Mouse (Mus musculus): Measurements from ENCODE around the gene Izumo1. TPM values are rescaled to one million over a fixed set of nuclear protein-coding genes. Genes with fewer than 3 reads are reported as not detected.

The Izumo1 gene
- polyA plus RNA-seq, 1 experiment from 2014 or later, result 0.11 TPM

Other genes with a start within 250 kb of the Izumo1 start
- 262 and 283 TPM in 2 replicates for gene Snrnp70, start 226.1 kb upstream of the Izumo1 start, polyA plus RNA-seq (2015; fragmentation: Nextera tagmentation; extraction: Ambion mirVana)
- gene Kcna7, start 216.2 kb upstream of the Izumo1 start, polyA plus RNA-seq (2015; fragmentation: Nextera tagmentation; extraction: Ambion mirVana), result 0.09 TPM in 1 of 2 replicates, not detected in the other
- gene Ntf5, start 208.1 kb upstream of the Izumo1 start, polyA plus RNA-seq (2015; fragmentation: Nextera tagmentation; extraction: Ambion mirVana), result 3.0 and 3.2 TPM in 2 replicates
- gene Lhb, start 201.0 kb upstream of the Izumo1 start, polyA plus RNA-seq (2015; fragmentation: Nextera tagmentation; extraction: Ambion mirVana), result 0.40 TPM in 1 of 2 replicates, not detected in the other
- gene Gys1, start 187.0 kb upstream of the Izumo1 start, polyA plus RNA-seq (2015; fragmentation: Nextera tagmentation; extraction: Ambion mirVana), result 41.7 and 45.9 TPM in 2 replicates
- 142 and 144 TPM in 2 replicates for gene Ruvbl2, start 183.7 kb upstream of the Izumo1 start, polyA plus RNA-seq (2015; fragmentation: Nextera tagmentation; extraction: Ambion mirVana)
- 5,430 and 5,479 TPM in 2 replicates for gene Ftl1, start 161.9 kb upstream of the Izumo1 start, polyA plus RNA-seq (2015; fragmentation: Nextera tagmentation; extraction: Ambion mirVana)
- gene Bax, start 154.9 kb upstream of the Izumo1 start, polyA plus RNA-seq (2015; fragmentation: Nextera tagmentation; extraction: Ambion mirVana), result 167 and 170 TPM in 2 replicates
- 1.0 and 1.2 TPM in 2 replicates for gene Tulp2, start 139.9 kb upstream of the Izumo1 start, polyA plus RNA-seq (2015; fragmentation: Nextera tagmentation; extraction: Ambion mirVana)
- not detected in 2 replicates for gene Gm45808, start 135.0 kb upstream of the Izumo1 start, polyA plus RNA-seq (2015; fragmentation: Nextera tagmentation; extraction: Ambion mirVana)
- gene Dhdh, start 133.0 kb upstream of the Izumo1 start, polyA plus RNA-seq (2015; fragmentation: Nextera tagmentation; extraction: Ambion mirVana), result 2.9 and 4.0 TPM in 2 replicates
- 215 TPM in 2 replicates for gene Nucb1, start 111.4 kb upstream of the Izumo1 start, polyA plus RNA-seq (2015; fragmentation: Nextera tagmentation; extraction: Ambion mirVana)
- 27.5 and 28.8 TPM in 2 replicates for gene Ppp1r15a, start 95.5 kb upstream of the Izumo1 start, polyA plus RNA-seq (2015; fragmentation: Nextera tagmentation; extraction: Ambion mirVana)
- gene Plekha4, start 95.5 kb upstream of the Izumo1 start, polyA plus RNA-seq (2015; fragmentation: Nextera tagmentation; extraction: Ambion mirVana), result 3.3 and 4.9 TPM in 2 replicates
- 0.43 and 0.98 TPM in 2 replicates for gene Hsd17b14, start 66.9 kb upstream of the Izumo1 start, polyA plus RNA-seq (2015; fragmentation: Nextera tagmentation; extraction: Ambion mirVana)
- gene Bcat2, start 51.7 kb upstream of the Izumo1 start, polyA plus RNA-seq (2015; fragmentation: Nextera tagmentation; extraction: Ambion mirVana), result 55.7 and 59.5 TPM in 2 replicates
- 0.41 and 0.56 TPM in 2 replicates for gene Fgf21, start 6.3 kb upstream of the Izumo1 start, polyA plus RNA-seq (2015; fragmentation: Nextera tagmentation; extraction: Ambion mirVana)
- gene Fut1, start 4.5 kb upstream of the Izumo1 start, polyA plus RNA-seq (2015; fragmentation: Nextera tagmentation; extraction: Ambion mirVana), result 0.29 and 0.47 TPM in 2 replicates
- 7.7 and 9.5 TPM in 2 replicates for gene Rasip1, start 5.7 kb downstream of the Izumo1 start, polyA plus RNA-seq (2015; fragmentation: Nextera tagmentation; extraction: Ambion mirVana)
- gene Mamstr, start 18.2 kb downstream of the Izumo1 start, polyA plus RNA-seq (2015; fragmentation: Nextera tagmentation; extraction: Ambion mirVana), result 11.4 TPM in 2 replicates
- gene Fut2, start 44.6 kb downstream of the Izumo1 start, polyA plus RNA-seq (2015; fragmentation: Nextera tagmentation; extraction: Ambion mirVana), result 0.47 and 0.74 TPM in 2 replicates
- gene Ntn5, start 62.2 kb downstream of the Izumo1 start, polyA plus RNA-seq (2015; fragmentation: Nextera tagmentation; extraction: Ambion mirVana), result 0.23 and 0.24 TPM in 2 replicates
- gene Sec1, start 72.6 kb downstream of the Izumo1 start, polyA plus RNA-seq (2015; fragmentation: Nextera tagmentation; extraction: Ambion mirVana), result 0.45 and 0.55 TPM in 2 replicates
- gene Car11, start 78.0 kb downstream of the Izumo1 start, polyA plus RNA-seq (2015; fragmentation: Nextera tagmentation; extraction: Ambion mirVana), result 12.2 and 12.5 TPM in 2 replicates
- gene Dbp, start 83.3 kb downstream of the Izumo1 start, polyA plus RNA-seq (2015; fragmentation: Nextera tagmentation; extraction: Ambion mirVana), result 4.5 and 6.2 TPM in 2 replicates
- 1,016 and 1,039 TPM in 2 replicates for gene Rpl18, start 93.6 kb downstream of the Izumo1 start, polyA plus RNA-seq (2015; fragmentation: Nextera tagmentation; extraction: Ambion mirVana)
- 33.4 and 36.0 TPM in 2 replicates for gene Sphk2, start 96.2 kb downstream of the Izumo1 start, polyA plus RNA-seq (2015; fragmentation: Nextera tagmentation; extraction: Ambion mirVana)
- 0.61 and 1.0 TPM in 2 replicates for gene Fam83e, start 99.4 kb downstream of the Izumo1 start, polyA plus RNA-seq (2015; fragmentation: Nextera tagmentation; extraction: Ambion mirVana)
- gene Spaca4, start 104.0 kb downstream of the Izumo1 start, polyA plus RNA-seq (2015; fragmentation: Nextera tagmentation; extraction: Ambion mirVana), result not detected in 2 replicates
- 4.3 and 4.9 TPM in 2 replicates for gene Lmtk3, start 161.9 kb downstream of the Izumo1 start, polyA plus RNA-seq (2015; fragmentation: Nextera tagmentation; extraction: Ambion mirVana)
- 3.1 and 3.7 TPM in 2 replicates for gene Sult2b1, start 162.9 kb downstream of the Izumo1 start, polyA plus RNA-seq (2015; fragmentation: Nextera tagmentation; extraction: Ambion mirVana)
- gene Cyth2, start 192.8 kb downstream of the Izumo1 start, polyA plus RNA-seq (2015; fragmentation: Nextera tagmentation; extraction: Ambion mirVana), result 135 and 137 TPM in 2 replicates
- gene Kcnj14, start 203.0 kb downstream of the Izumo1 start, polyA plus RNA-seq (2015; fragmentation: Nextera tagmentation; extraction: Ambion mirVana), result 2.1 TPM in 2 replicates
- 69.1 and 71.6 TPM in 2 replicates for gene Grwd1, start 209.1 kb downstream of the Izumo1 start, polyA plus RNA-seq (2015; fragmentation: Nextera tagmentation; extraction: Ambion mirVana)

Data from limb, embryonic 13.5 days (tissue).